Mouse (Mus musculus) frontal cortex, adult (tissue): ENCODE measurements around the gene Ptpdc1.

ENCODE experiments used
- ATAC-seq: cut with Nextera tagmentation; 2 replicates; pipeline ENCODE4 v1.9.2; 2017; ENCODE audit warnings: mild to moderate bottlenecking, moderate library complexity, mixed read lengths; ENCODE audit not compliant: low TSS enrichment

Gene Ptpdc1

GRCm38 (mm10) chr13:48655637-48656036 lies 30.2 kb upstream of the Ptpdc1 start:
- ATAC-seq, result peak; percentile 81; the same call in 1 of the 2 replicates

GRCm38 (mm10) chr13:48653788-48654770 lies 28.6 kb upstream of the Ptpdc1 start:
- peak; percentile 88 for ATAC-seq

DNA sequence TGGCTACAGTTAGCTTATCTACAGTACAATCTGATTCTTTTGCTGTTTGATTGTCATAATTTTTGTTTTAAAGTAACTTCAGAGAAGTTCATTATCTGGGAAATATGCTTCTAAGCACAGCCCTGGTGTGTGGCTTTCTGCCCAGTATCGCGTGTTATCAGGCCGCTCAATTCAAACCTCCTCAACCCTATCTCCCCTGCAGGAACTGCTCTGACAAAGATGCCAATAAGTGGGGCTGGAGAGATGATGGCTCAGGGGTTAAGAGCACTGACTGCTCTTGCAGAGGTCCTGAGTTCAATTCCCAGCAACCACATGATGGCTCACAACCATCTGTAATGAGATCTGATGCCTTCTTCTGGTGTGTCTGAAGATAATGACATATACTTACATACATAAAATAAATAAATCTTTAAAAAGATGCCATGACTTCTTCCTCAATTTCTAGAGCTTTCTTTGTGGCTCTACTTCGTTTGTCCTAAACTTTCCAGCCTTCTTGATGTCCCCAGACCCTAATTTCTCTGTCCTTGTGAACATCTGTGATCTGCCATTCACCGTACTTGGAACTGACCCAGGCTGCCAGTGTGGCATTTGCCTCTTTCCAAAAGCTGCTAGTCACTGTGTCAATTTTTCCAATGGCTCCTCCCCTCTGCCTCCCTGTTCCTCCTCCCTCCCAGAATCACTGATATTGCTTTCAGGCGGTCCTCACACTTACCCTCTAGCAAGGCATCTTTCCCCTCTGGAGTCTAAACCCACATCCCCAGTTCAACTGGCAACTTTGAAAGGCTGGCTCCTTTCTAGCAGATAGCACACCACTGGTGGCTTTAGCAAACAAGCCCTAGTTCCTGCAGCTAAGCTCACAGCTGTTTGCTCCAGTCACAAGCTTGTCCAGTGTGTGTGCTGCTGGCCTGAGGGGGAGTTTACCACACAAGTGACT lies 25.9 kb upstream of the Ptpdc1 start:
- no peak for ATAC-seq

- no peak for ATAC-seq
These were observed 25.2 kb upstream of the Ptpdc1 start for GRCm38 (mm10) chr13:48650615-48651014.

- ATAC-seq, result no peak
These were observed 21.2 kb upstream of the Ptpdc1 start for GRCm38 (mm10) chr13:48646696-48647095.

GRCm38 (mm10) chr13:48643991-48644390 lies 18.5 kb upstream of the Ptpdc1 start:
- no peak for ATAC-seq

GRCm38 (mm10) chr13:48643072-48643471 lies 17.6 kb upstream of the Ptpdc1 start:
- no peak for ATAC-seq

DNA sequence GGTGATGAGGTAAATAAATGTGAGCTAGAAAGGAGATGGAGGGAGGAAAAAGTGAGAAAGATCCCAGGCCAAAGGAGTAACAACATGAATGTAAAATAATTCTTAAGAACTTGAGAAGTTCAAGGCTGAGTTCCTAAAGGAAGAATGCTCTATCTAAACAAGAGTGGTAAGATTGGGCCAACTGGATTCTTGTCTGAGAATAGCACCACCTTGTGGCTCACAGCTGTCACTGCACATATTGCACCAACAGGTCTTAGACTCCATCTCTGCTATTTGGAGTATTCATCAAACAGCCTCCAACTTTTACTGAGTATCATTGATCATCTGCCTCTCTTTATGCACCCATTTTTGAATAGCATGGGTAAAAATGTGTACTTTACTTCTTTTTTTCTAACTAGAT lies 14.1 kb upstream of the Ptpdc1 start:
- ATAC-seq, result peak; percentile 83

GRCm38 (mm10) chr13:48637706-48638105 lies 12.2 kb upstream of the Ptpdc1 start:
- no peak for ATAC-seq

GRCm38 (mm10) chr13:48631691-48632090 lies 6.2 kb upstream of the Ptpdc1 start:
- ATAC-seq, result no peak

DNA sequence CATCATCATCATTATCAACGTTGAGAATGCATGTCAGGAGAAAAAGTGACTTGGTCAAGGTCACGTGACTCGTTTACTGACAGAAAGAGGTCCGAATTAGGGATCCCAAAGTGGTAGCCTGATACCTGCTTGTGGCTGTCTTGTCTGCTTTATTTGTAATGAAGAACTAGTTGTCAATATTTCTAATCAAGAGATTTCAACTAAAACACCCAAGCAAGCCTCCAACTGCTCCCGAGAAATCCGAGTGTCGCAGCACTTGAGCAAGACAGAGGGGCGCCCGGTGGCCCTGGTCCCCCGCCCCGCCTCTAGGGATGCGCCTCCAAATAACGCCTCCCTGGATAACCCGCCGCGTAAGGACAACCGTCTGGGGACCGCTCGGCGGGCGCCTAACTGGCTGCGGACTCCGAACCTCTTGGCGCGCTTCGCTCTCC lies 481 bp downstream of the Ptpdc1 start:
- peak; percentile 57; the same call in 1 of the 2 replicates for ATAC-seq

GRCm38 (mm10) chr13:48618890-48619289 lies 6.6 kb downstream of the Ptpdc1 start:
- no peak for ATAC-seq

GRCm38 (mm10) chr13:48617774-48618173 lies 7.7 kb downstream of the Ptpdc1 start:
- no peak for ATAC-seq

- ATAC-seq, result no peak
These were observed 10.9 kb downstream of the Ptpdc1 start for GRCm38 (mm10) chr13:48614525-48614924.

DNA sequence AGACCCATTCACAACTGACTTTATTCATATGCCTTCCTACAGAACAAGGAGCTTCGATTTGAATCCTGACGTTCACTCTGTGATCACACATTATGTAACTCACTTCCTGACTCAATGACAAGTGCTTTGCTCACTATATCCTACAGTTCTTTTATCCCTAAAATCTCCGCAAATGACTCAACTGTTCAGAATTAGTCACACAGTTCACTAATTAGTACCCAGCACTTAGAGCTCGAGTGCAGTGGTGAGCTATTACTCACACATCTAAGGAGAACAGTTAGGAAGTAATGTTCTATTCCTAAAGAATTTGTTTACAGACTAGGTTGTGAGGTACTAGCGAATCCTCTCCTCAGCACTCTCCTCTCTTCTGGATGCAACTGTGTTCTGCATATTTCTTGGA lies 16.4 kb downstream of the Ptpdc1 start:
- peak; percentile 82 for ATAC-seq

DNA sequence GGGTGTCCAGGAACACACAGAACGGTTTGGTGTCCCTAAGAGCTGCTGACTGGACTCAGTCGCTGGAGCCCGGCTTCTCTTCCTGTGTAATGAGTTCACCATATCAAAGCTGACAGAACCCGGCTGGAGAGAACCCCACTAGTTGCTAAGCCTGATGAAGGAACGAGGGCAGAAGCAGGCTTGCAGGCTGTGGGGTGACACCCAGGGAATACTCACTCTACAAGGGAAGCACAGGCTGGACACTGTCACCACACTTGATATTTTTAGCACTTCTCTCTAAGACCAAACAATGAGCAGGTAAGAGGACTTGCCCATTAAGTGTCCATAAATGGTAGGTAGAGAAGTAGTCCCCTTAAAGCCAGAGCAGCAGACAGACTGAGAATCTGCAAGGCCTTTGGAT lies 20.9 kb downstream of the Ptpdc1 start:
- no peak for ATAC-seq

DNA sequence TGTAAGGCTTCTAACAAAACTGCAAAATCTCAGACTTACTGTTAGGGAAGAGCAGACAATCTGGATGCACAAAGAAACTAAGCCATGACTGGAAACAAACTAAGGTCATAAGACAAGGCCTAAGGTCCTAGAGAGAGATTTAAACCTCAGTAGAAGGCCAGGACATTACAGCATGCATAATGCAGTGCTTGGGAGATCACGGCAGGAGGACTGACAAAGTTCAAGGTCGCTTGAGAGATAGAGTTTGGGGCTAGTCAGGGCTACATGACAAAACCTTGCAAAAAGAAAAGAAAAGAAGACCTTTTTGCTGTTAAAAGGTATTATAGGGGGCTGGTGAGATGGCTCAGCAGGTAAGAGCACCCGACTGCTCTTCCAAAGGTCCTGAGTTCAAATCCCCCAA lies 22.2 kb downstream of the Ptpdc1 start:
- ATAC-seq, result no peak

DNA sequence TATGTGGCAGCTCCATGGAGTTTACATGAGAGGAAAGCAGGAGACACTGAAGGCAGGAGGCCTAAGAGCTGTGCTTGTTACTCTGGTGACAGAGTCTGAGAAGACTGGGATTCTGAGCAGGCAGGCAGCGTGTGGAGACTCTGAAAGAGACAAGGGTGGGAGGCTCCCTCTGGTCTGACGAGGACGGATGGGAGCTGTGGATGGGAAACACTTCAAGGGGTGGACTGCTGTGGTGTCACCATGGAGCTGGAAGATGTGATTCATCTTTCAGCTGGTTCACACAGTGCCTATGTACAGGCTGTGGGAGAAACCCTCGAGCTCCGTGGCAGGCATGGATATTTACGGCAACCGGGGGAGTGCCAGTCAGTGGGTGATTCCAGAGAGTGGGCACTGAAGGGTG lies 30.9 kb downstream of the Ptpdc1 start:
- ATAC-seq, result peak; percentile 89

DNA sequence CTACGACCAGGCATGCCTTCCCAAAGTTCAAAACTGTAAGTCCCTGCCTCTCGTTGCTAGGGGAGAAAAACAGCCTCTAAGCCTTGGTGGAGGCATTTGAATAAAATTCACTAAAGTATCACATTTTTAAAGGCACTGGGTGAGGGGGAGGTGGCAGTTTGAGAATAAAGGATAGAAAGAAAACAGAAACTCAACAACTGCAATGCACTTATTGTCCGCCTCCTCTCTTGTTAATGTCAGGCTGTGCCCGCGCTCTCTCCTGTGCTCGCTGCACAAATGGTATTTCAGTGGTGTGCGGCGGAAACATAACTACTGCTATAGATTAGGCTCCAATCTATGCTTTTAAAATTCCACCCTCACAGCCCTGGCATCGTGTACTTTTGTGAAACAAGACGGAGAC lies 31.4 kb downstream of the Ptpdc1 start:
- peak; percentile 55 for ATAC-seq

GRCm38 (mm10) chr13:48593181-48593580 lies 32.3 kb downstream of the Ptpdc1 start:
- ATAC-seq, result peak; percentile 54; the same call in 1 of the 2 replicates

GRCm38 (mm10) chr13:48590743-48591142 lies 34.7 kb downstream of the Ptpdc1 start:
- no peak for ATAC-seq

DNA sequence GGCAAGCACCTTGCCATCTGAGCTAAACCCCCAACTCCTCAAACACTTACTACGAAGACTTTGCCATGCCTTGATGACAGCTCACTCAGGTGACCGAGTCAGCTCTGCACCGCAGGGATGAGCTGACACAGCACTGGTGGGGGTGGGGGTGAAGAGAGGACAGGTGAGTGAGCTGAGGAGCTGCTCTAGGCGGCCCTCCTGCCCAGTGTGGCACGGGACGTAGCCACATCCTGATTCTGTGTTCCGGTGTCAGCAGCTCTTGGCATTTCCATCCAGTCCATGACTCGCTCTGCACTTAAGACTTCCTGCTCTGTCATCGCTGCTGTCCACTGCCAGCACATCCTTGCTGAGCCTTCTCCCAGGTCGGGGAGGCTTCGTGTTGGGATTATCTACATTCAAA lies 38.1 kb downstream of the Ptpdc1 start:
- ATAC-seq, result no peak
